Mouse (Mus musculus): ENCODE results near the gene Dennd2a.

GRCm38 (mm10) chr6:39415762-39416161 is 141.9 kb downstream of the Dennd2a start:
- TF ChIP-seq POLR2A (IDR thresholded peaks at IDR 0.05; ENCODE audit: insufficient read length, low read depth) (no peak), MAX (IDR thresholded peaks at IDR 0.05; ENCODE audit: low read depth) (no peak), USF1 (IDR thresholded peaks at IDR 0.05; ENCODE audit: low read depth) (no peak)
